Mouse (Mus musculus) urinary bladder, postnatal 14 days (tissue): ENCODE results near the gene Stox2.
"Not testable (repeated sequence)": the region's sequence is repeated elsewhere in the genome, so short reads cannot be mapped to it uniquely, and the experiment has no call there.

Experiments
- DNase-seq: peaks from one replicate; pipeline ENCODE4 v3.0.0; 2021; ENCODE audit warnings: low spot score

The Stox2 gene

DNA sequence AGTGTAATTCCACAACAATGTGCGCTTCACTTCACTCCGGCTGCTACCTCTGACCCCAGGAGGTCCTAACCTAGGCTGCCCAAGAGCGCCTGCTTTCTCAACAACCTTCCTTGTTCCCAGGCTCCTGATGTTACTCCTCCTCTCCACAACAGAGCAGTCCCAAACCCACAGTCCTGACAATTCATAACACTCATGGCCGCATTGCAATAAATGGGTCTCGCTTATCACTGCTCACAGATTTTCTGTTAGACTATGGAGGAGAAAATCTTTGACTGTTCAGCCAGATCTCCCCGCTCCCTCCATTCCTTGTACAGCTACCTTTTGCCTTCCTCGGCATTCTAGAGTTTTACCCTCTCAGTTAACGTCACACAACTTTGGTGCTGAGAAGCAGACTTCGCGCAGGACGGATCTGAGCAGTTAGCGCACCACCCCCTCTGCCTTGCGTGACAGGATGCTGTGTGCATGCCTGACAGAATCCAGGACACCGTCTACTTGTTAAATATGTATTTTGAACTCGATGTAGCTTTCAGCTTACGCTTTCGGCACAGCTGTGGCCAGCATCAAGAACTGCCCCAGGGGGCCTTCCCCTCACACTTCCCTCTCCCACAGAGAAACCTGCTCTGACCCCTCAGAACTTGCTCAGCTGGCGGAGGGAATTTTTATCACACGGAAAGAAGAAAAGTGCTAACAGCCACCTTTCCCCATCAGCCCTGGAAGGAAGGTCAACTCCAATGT, at the start of gene Stox2:
Gene Stox2 (minus strand): TSS at position 51 of the 735 bp plus-strand sequence.
- no peak for DNase-seq

DNA sequence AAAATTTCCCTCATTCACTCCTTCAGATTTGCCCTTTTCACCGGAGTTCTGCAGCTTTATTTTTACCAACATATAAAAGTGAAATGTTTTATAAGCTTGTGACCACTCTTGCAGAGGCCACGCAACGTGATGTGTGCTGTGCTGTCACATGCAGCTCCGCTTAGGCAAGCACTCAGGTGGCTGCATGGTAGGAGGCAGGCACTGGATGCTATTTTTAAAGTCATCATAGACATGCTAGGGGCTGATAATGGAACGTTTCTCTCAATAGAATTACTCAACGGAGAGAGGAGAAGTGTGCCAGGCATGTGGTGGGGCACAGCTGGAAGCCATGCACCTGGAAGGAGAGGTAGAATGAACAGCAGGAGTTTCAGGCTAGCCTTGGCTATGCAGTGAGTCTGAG, 49.3 kb upstream of the Stox2 start:
- DNase-seq = no peak

DNA sequence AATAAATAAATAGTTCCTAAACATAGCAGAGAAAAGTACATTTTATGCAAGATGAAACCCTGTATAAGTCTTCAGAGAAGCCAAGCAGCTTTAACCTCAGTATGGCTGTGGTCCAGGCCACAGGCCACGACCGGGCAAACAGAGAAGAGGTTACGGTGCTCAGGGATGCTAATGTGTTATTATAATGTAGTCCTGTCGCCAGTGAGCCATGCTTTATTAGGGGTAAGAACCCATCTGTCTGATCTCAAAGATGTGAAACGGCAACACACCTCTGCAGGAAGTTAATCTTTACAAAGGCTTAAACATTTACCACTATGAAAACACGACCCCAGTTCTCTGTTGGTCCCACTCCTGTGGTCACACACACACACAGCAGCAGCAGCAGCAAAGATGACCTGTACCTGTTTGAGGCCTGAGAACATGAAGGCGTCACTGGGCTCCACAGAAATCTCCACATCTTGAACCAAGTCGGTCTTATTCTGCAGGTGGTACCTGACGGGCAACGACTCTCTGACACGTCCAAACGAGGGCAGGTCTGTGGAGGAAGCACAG, 48.5 kb upstream of the Stox2 start:
- no peak for DNase-seq

DNA sequence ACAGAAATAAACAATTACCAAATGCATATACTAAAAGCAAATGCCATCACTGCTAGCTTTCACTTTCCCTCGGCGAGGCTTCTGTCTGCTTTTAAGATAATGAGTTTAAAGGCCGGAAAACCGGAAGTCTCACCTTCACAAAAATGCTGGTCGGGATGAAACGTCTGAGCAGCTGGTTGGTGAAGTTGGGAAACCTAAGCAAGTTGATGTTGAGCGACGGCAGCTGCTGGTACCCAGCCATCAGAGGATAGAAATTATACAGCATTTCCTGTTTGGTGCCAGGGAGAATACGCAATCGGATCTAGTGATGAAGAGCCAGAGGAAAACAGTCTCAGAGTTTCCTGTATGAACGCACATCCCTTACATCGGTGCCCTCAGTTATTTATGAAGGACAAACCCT, 46.9 kb upstream of the Stox2 start:
- no peak for DNase-seq

DNA sequence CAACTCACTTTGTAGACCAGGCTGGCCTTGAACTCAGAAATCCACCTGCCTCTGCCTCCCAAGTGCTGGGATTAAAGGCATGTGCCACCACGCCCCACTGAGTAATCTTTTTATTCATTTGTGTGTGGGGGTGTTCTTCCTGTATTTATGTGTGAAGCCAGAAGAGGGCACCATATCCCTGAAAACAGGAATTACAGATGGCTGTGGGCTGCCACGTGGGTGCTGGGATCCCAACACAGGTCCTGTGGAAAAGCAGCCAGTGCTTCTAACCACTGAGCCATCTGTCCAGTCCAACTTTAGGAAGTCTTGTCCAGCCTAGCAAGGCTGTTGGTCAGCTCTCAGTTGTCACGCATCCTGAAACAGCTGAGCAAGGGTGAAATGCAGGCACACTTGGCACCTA, 41.1 kb upstream of the Stox2 start:
- no peak for DNase-seq

DNA sequence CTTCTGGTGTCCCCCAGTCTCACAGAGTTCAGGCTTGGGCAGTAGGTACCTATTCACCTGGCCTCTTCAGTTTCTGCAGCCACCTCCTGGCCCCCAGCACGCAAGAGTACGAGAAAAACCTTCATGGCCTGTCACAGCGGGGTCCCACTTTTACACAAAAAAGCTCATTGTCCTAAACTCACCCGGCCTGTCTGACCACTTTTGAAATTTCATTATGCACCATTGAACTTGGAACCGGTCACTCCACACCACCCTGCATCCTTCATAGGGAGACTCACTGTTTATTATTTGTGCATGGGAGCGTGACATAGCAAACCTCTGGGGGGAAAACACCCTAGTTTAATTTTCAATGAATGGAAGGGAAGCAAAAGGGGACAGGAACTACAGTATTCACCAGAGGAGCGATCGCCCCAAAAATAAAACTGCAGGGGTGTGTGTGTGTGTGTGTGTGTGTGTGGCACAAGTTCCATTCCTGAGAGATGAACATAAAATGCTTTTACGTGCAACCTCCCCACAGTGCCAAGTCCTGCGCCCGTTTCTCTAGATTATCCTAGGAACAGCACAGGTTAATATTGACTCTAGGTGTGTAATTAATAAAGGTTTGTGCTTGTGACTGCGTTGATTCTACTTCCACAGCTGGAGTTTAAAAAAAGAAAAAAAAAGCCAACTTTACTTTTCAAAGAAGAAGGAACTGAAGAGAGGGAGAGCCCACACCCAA, 36.4 kb upstream of the Stox2 start:
- DNase-seq = peak; percentile 38

DNA sequence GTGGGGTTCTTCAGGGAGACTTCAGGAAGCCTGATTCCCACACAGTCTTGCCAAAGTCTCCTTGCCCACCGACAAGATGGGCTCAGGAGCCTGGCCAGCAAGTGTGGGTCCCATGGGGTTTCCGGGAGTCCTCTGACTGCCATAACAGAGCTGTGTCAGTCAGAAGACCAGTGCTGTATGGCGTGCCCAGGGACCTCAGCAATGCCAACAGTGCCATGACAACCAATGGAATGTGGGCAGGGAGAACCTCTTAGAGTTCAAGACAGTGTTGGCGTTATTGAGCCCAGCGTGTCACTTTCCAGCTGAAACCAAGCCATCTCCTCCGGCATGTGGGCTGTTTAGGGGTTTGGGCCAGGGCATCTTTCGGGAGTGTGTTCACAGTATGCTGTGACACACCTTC, 33.9 kb upstream of the Stox2 start:
- no peak for DNase-seq

DNA sequence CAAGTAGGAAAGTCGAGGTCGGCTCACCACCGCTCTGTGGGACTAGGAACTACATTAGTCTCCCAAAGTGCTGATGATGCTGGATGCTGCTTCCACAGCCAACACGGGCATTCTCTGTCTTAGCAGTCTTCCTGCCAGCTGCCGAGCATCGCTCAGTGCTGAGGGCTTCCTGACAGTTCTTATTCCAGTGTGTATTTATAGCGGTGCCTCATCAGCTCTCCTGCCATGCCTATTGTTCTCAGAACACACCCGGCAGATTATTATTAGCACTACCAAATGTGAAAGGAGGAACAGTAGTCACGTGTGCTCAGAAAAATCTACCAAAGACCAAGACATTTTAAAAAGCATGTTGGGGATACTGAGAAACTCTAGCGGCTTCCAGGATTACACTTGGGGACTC, 15.5 kb upstream of the Stox2 start:
- DNase-seq = no peak

DNA sequence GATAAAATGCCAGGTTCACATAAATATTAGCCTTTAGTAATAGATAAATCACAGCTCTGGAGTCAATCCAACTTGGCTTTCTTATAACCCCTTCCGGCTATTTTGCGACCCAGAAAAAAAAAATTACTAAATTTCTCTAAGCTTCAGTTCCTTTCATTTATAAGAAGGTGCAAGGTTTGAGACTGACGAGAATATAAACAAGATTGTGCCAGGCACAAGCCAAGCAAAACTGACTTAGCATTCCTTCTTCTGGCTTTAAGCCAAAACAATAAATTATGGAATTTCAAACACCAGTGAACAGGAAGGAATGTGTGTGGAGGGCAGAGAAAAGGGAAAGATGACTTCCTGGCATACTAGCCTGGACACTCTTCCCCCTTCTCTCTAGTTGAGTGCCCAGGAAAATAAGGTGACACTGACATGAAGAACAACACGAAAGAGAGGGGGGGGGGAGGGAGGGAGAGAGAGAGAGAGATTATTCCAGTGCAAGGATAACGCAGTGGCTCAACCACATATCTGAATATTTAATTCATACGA, 13.1 kb upstream of the Stox2 start:
- DNase-seq = no peak

DNA sequence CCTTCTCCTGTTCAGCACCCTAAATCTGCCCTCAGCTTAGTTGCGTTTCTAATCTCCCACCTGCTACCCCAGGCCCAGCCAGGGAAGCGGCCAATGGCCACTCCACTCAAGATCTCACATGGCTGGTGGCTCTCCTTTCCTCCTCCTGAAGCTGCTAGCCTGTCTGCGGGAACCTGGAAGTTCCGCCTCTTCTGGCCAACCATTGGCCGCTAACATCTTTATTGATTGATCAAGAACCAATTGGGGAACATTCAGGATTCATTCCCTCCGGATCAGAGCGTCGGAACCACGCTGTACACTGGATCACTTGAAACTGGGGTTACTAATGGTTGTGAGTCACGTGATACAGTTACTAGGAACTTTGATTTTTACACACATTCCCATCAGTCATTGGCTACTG, 12.4 kb upstream of the Stox2 start:
- no peak for DNase-seq

DNA sequence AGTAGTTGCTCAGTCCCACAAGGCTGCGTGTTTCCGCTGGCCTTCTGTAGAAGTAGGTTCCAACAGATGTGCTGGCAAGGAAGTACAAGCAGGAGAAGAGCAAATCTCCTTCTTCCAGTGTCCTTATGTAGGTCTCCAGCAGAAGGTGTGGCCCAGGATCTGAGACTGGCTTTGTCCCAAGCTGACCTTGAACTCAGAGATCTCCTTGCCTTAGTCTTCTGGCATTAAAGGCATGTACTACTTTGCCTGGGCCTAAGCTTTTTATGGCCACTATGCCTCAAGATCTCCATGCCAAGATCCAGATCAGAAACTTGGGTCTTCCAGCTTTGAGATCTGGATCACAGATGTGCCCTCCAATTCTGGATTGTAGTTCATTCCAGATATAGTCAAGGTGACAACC, 3.0 kb upstream of the Stox2 start:
- DNase-seq = not testable (repeated sequence)

DNA sequence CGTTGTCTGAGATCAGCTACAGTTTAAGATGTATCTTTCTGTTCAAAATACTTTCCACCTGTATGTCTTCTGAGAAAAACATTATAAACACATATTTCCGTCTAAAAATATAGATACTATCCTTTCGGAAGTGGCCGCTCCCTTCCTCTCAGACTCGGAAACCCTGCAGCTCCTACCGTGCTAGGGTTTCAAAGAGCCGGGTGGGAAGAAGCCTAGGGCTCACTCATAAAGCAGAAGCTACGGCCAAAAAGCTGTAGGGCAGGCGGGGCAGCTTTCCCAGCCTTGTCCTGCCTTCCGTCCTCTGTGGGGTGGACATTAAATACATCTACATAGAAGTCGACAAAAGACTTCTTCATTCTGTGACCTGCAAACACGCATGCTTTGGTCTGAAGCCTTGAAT, 6.9 kb downstream of the Stox2 start:
- peak; percentile 8 for DNase-seq

DNA sequence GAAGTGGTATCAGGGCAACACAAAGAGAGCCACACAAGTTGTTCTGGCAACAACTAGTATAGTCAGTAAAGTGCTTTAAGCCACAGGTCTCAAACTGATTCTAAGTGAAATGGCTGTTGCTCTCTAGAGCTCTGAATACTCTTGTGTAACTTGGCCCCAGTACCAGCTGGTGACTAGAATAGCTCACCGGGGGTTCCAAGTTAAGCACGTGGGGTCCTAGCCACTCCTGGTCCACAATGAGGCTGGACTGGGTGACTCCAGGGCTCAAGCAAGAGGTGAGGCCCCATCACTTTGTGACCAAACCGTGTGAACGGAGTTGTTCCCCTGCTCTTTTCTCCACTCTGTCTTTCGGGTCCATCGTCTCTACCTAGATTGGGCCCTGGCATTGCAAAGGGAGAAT, 8.2 kb downstream of the Stox2 start:
- no peak for DNase-seq

DNA sequence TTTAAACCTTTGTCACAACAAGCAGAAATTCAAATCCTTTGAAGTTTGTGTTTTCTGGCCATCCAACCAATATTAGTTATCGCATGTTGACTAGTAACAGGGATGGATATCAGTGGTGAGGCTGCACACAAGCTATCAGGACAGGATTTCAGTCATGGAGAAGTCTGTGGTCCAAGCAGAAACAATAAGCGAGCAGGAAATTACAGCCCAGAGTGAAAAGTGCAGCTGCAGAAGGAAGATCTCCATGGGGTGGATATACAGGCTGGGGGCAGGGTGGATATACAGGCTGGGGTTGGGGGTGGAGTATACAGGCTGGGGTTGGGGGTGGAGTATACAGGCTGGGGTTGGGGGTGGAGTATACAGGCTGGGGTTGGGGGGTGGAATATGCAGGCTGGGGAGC, 10.3 kb downstream of the Stox2 start:
- no peak for DNase-seq

DNA sequence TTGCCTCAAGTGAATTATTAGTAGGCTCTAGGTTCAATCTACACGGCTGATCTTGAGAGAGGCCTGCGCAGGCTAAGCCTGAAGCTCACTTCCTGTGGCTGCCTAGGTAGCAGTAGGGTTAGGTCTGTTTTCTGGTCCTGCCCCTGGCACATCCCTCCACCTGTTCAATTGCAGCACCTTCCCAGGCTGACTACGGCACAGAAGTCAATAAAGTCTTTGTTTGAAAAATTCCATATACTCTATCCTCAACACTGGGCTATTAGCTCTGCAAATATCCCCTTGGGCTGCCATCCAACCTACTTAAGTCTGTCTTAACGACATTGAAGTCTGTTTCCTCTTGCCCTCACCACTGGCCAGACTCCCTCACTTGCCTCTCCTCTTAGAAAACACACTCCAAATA, 10.8 kb downstream of the Stox2 start:
- no peak for DNase-seq

DNA sequence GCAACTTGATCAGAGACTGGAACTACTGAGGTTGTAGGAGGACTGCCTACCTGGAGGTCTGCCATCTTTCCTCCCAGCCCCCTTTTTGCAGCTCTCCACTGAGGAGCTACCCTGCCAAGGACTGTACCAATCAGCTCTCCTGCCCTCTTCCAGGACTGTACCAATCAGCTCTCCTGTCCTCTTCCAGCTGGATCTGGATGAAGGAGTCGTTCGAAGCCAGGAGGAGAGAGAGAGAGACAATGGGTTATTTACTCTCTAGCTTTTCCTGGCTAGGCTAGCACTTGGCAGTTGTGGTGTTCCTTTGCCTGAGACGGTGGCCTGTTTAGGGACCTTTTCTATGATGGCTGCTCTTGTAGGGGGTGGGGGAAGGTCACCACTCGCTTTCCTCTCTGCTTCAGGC, 14.9 kb downstream of the Stox2 start:
- DNase-seq = no peak

DNA sequence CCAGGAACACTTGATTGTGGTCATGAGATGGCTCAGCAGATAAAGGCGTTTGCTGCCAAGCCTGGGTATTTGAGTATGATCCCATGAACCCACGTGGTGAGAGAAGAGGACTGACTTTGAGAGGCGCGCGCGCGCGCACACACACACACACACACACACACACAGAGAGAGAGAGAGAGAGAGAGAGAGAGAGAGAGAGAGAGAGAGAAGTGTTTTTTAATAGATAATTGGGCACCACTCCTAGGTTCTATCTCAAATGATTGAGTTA, 32.0 kb downstream of the Stox2 start:
- DNase-seq = peak; percentile 46

DNA sequence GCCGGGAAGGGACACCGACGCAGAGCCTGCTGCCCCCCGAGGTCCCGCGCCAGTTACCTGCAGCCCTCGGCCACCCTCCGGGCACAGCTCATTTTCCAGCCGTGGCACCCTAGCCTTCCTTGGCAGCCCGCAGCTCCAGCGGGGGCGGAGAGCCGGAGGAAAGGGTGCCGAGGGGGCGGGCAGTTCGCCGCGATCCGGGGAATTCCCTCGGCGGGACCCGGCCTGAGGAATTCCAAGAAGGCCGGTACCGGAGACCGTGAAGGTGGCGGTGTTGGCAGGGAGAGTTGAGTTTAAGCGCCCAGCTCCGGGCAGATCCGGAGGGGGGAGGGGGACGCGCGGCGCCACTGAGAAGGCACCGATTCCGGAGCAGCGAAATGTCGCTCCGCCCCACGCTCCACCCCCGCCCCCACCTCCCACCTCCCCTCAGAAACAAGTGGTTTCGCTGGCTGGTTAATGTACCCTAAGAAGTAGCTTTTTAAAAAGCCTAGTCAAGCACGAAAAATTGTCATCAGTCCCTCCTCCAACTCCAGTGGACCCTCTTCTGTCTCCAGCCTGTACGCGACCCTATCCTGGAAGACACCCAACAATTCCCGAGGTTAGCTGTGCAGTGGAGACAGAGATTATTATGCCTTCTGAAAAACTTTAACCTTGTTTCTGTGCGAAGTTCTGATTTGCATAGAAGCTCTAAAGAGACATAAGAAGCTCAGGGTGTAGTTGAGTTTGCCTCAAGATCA, 32.5 kb downstream of the Stox2 start:
- DNase-seq = peak; percentile 71

DNA sequence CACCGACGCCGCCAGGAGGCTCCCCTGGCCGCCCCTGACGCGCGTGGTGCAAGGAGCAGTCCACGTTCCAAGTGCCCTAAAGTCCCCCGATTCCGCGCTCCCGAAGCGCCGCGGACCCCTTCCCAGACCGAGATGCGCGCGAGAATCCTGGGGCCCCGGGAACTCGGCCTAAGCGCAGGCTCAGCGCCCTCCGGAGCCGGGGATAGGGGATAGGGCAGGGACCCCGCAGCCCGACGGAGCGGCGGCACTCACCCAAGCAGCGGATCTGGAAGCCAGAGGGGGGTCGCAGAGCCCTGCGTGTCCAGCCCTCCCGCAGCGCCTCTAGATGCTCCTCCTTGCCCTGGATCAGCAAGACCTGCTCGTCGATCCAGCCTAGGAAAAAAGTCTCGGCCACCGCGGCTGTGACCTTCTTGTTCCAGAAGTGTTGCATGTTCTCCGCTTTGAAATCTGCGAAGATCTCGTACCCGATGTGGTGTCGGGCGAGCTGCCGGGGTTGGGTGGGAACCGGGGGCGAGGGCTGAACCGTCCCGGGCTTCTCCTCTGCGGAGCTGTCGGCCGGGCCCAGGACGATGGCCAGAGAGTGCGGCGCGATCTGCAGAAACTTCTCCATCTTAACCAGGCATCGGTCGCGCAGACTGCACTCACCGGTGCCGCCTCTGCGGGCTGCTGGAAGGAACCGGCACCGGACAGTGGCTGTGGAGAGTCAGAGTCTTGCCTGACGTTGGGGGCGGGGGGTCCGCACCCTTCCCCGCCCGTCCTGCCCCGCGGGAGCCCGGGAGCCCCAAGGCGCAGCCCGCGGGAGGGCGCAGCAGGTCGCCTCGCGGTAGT, 33.3 kb downstream of the Stox2 start:
- DNase-seq = peak; percentile 27

DNA sequence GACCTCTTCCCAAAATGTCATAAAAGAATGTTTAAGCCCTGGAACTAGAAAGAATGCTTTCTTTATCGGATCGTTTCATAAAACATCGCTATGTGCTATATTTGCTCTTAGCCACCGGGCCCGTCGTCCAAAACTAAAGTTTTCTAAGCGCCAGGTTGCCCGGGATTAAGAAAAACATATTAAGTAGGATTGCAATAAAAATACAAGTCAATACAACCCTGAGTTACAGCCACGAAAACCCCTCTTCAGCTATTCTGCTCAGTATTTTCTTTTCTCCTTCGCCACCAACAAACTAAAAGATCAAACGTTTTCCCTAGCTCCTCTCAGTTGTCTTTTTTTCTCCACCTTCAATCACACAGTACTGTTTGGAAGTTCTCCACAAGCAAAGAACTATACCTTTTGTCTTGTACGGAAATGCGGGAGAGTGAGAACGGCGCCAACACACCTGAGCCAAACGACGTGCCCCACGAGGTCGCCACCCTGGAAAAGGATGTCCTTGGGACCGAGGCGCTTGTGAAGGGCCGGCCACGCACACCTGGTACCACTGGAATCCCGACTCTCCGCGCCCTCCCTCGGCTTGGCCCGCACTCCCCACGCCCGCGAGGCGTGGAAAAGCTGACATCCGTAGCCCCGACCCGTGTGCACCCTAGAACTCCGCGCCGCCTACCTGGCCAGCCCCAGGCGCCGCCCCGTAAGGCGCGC, 34.0 kb downstream of the Stox2 start:
- DNase-seq = peak; percentile 38

DNA sequence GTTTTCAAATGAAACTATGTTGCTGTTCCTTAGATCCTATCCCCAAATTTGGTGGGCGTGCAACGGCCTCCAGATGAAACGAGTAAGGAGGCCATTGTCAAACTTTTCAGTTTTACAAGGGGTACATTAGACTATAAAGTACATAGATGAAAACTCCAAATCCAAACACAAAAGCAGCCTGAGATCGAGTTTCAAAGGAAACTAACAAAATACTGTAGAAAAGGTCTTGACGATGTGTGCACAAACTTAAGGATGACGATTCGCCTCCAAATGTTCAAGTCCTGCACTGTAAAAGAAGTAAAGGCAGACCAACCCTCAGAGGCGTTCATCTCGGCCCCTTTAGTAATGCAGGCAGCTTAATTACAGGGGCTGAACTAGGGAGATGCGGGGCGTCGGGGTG, 34.8 kb downstream of the Stox2 start:
- DNase-seq = no peak
